Mouse (Mus musculus): ENCODE data around the gene Smarcc1. TPM values are rescaled to one million over a fixed set of nuclear protein-coding genes. Genes with fewer than 3 reads are reported as not detected.

The Smarcc1 gene
- total and polyA plus RNA-seq, 3 experiments, result 51.1 to 133 (median 72.8) TPM

- DNase-seq (ENCODE audit: low spot score) (no peak), ATAC-seq (ENCODE audit: extremely low read depth, insufficient number of reproducible peaks, low FRiP score, poor library complexity, severe bottlenecking) (no peak)
- Histone ChIP-seq H3K9me3 (replicated peaks) (no peaks in the 10 kb centered on the region), H3K27me3 (ENCODE audit: insufficient read depth, low read length) (no peaks in the 10 kb centered on the region), H3K36me3 (replicated peaks) (peaks cover 87% of the 10 kb centered on the region), H3K4me1 (ENCODE audit: insufficient read depth, low read depth, low read length) (no peaks in the 10 kb centered on the region), H3K4me3 (ENCODE audit: low read depth, low read length) (no peak overlapping the region)
- no peak for TF ChIP-seq CTCF (IDR thresholded peaks at IDR 0.05; ENCODE audit: low read depth, low read length)
- TF ChIP-seq GATA2 (IDR thresholded peaks at IDR 0.05; ENCODE audit: borderline replicate concordance, low read depth, low read length), result no peak
- TF ChIP-seq GATA1 (IDR thresholded peaks at IDR 0.05; ENCODE audit: borderline replicate concordance, low read length), result no peak
- TF ChIP-seq TAL1 (conservative IDR thresholded peaks at IDR 0.05; ENCODE audit: low read depth, low read length), result no peak
Measured at GRCm38 (mm10) chr9:110199870-110200269, 82.4 kb downstream of the Smarcc1 start.

- H3K27me3 ChIP-seq (ENCODE audit: insufficient read depth, low read length), result no peaks in the 10 kb centered on the region
- H3K4me1 ChIP-seq (ENCODE audit: insufficient read depth, low read depth, low read length), result no peaks in the 10 kb centered on the region
- DNase-seq (ENCODE audit: low spot score) (no peak), ATAC-seq (ENCODE audit: extremely low read depth, insufficient number of reproducible peaks, low FRiP score, poor library complexity, severe bottlenecking) (no peak)
- H3K36me3 ChIP-seq (replicated peaks), result peaks cover 88% of the 10 kb centered on the region
- H3K4me3 ChIP-seq (ENCODE audit: low read depth, low read length), result no peak overlapping the region
- TF ChIP-seq GATA1 (IDR thresholded peaks at IDR 0.05; ENCODE audit: borderline replicate concordance, low read length) (no peak), GATA2 (IDR thresholded peaks at IDR 0.05; ENCODE audit: borderline replicate concordance, low read depth, low read length) (no peak)
- no peaks in the 10 kb centered on the region for H3K9me3 ChIP-seq (replicated peaks)
Measured at GRCm38 (mm10) chr9:110205526-110206404, 88.3 kb downstream of the Smarcc1 start.

DNA sequence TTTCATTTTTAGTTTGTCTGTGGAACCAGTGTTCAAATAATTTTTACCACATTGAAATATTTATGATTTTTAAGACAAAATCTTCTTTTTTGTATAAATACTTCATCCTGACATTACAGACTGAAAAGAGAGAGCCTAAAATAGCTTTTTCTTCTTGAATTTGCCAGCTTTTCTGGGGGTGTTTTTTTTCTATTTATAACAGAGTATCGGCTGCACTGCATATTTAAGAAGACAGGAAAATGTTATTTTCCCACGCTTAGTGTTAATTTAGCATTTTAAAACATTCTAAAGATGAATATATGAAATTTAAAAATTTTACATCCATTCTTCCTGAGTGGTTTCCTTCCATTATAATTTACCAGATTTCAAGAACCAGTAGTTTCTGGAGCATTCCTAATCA is 88.9 kb downstream of the Smarcc1 start:
- TF ChIP-seq GATA2 (IDR thresholded peaks at IDR 0.05; ENCODE audit: borderline replicate concordance, low read depth, low read length), result no peak
- no peak for TF ChIP-seq TAL1 (conservative IDR thresholded peaks at IDR 0.05; ENCODE audit: low read depth, low read length)
- no peak for TF ChIP-seq POLR2AphosphoS5 (IDR thresholded peaks at IDR 0.05; ENCODE audit: insufficient replicate concordance, low read depth, low read length)
- no peak for TF ChIP-seq GATA1 (IDR thresholded peaks at IDR 0.05; ENCODE audit: borderline replicate concordance, low read length)
- TF ChIP-seq CTCF (IDR thresholded peaks at IDR 0.05; ENCODE audit: low read depth, low read length), result no peak
- DNase-seq (ENCODE audit: low spot score), result no peak
- H3K27me3 ChIP-seq (ENCODE audit: insufficient read depth, low read length), result no peaks in the 10 kb centered on the region
- H3K4me3 ChIP-seq (ENCODE audit: low read depth, low read length), result no peak overlapping the region
- peaks cover 87% of the 10 kb centered on the region for H3K36me3 ChIP-seq (replicated peaks)
- no peak for ATAC-seq (ENCODE audit: extremely low read depth, insufficient number of reproducible peaks, low FRiP score, poor library complexity, severe bottlenecking)
- no peaks in the 10 kb centered on the region for H3K4me1 ChIP-seq (ENCODE audit: insufficient read depth, low read depth, low read length)
- H3K9me3 ChIP-seq (replicated peaks), result no peaks in the 10 kb centered on the region

GRCm38 (mm10) chr9:110208265-110208664 is 90.8 kb downstream of the Smarcc1 start:
- Histone ChIP-seq H3K4me3 (ENCODE audit: low read depth, low read length) (no peak overlapping the region), H3K4me1 (ENCODE audit: insufficient read depth, low read depth, low read length) (no peaks in the 10 kb centered on the region), H3K9me3 (replicated peaks) (no peaks in the 10 kb centered on the region), H3K36me3 (replicated peaks) (peaks cover 83% of the 10 kb centered on the region), H3K27me3 (ENCODE audit: insufficient read depth, low read length) (no peaks in the 10 kb centered on the region)
- ATAC-seq (ENCODE audit: extremely low read depth, insufficient number of reproducible peaks, low FRiP score, poor library complexity, severe bottlenecking) (no peak), DNase-seq (ENCODE audit: low spot score) (no peak)
- no peak for TF ChIP-seq GATA2 (IDR thresholded peaks at IDR 0.05; ENCODE audit: borderline replicate concordance, low read depth, low read length)
- no peak for TF ChIP-seq GATA1 (IDR thresholded peaks at IDR 0.05; ENCODE audit: borderline replicate concordance, low read length)
- TF ChIP-seq CTCF (IDR thresholded peaks at IDR 0.05; ENCODE audit: low read depth, low read length), result no peak
- no peak for TF ChIP-seq TAL1 (conservative IDR thresholded peaks at IDR 0.05; ENCODE audit: low read depth, low read length)
- TF ChIP-seq POLR2AphosphoS5 (IDR thresholded peaks at IDR 0.05; ENCODE audit: insufficient replicate concordance, low read depth, low read length), result no peak

- no peaks in the 10 kb centered on the region for H3K27me3 ChIP-seq (ENCODE audit: insufficient read depth, low read length)
- peaks cover 81% of the 10 kb centered on the region for H3K36me3 ChIP-seq (replicated peaks)
- no peaks in the 10 kb centered on the region for H3K9me3 ChIP-seq (replicated peaks)
- ATAC-seq (ENCODE audit: extremely low read depth, insufficient number of reproducible peaks, low FRiP score, poor library complexity, severe bottlenecking) (no peak), DNase-seq (ENCODE audit: low spot score) (no peak)
- no peaks in the 10 kb centered on the region for H3K4me1 ChIP-seq (ENCODE audit: insufficient read depth, low read depth, low read length)
- H3K4me3 ChIP-seq (ENCODE audit: low read depth, low read length), result no peak overlapping the region
- no peak for TF ChIP-seq TAL1 (conservative IDR thresholded peaks at IDR 0.05; ENCODE audit: low read depth, low read length)
- TF ChIP-seq GATA1 (IDR thresholded peaks at IDR 0.05; ENCODE audit: borderline replicate concordance, low read length), result no peak
- no peak for TF ChIP-seq POLR2AphosphoS5 (IDR thresholded peaks at IDR 0.05; ENCODE audit: insufficient replicate concordance, low read depth, low read length)
- TF ChIP-seq CTCF (IDR thresholded peaks at IDR 0.05; ENCODE audit: low read depth, low read length), result no peak
- TF ChIP-seq GATA2 (IDR thresholded peaks at IDR 0.05; ENCODE audit: borderline replicate concordance, low read depth, low read length), result no peak
Measured at GRCm38 (mm10) chr9:110208967-110209366, 91.5 kb downstream of the Smarcc1 start.

DNA sequence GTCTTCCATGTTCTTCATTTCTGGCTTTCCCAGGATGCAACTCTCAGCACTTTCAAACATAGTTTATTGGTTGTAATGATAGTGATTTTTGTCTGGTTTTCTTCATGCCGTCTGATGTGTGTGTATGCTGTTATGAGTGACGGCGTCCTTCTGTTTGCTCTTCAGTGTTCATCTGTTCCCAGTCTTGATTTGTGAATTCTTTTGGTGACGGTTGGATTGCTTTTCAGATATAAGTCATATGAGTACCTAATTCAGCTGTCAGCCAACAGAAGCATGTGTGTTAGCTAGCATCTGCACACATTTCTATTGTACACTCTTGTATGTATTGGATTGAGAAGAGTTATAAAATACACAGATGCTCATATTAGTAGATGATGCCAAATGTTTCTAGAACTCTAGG is 106.8 kb downstream of the Smarcc1 start:
- Histone ChIP-seq H3K4me1 (ENCODE audit: insufficient read depth, low read depth, low read length) (no peaks in the 10 kb centered on the region), H3K36me3 (replicated peaks) (peaks cover 89% of the 10 kb centered on the region), H3K4me3 (ENCODE audit: low read depth, low read length) (no peak overlapping the region), H3K27me3 (ENCODE audit: insufficient read depth, low read length) (no peaks in the 10 kb centered on the region), H3K9me3 (replicated peaks) (no peaks in the 10 kb centered on the region)
- no peak for ATAC-seq (ENCODE audit: extremely low read depth, insufficient number of reproducible peaks, low FRiP score, poor library complexity, severe bottlenecking)
- no peak for TF ChIP-seq POLR2AphosphoS5 (IDR thresholded peaks at IDR 0.05; ENCODE audit: insufficient replicate concordance, low read depth, low read length)
- no peak for TF ChIP-seq TAL1 (conservative IDR thresholded peaks at IDR 0.05; ENCODE audit: low read depth, low read length)
- TF ChIP-seq GATA2 (IDR thresholded peaks at IDR 0.05; ENCODE audit: borderline replicate concordance, low read depth, low read length), result no peak
- DNase-seq (ENCODE audit: low spot score), result no peak

Data from G1E (cell line).